9 mouse cellular contexts compared by ENCODE assay signal in the genomic region with DNA sequence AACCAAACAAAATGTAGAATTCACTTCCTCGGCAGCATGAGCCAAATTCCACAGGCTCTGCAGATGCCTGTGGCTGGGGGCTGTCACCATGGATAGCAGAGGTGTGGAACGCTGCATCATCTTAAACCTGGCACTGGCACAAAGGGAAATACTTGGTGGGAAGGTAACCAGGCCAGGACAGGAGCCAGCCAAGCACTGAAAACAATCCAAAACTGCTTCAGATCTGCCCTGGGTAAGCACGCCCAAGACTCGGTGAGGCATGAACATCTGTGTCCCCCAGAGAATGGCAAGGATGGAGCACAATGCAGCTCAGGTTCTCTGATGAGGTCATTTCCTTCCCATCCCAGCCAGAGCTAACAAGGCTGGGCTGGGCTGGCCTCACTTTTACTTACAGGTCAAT. TPM values are rescaled to one million over a fixed set of nuclear protein-coding genes. Genes with fewer than 3 reads are reported as not detected.
DNase-seq lines count a peak whose midpoint lies in the region; ATAC-seq and TF ChIP-seq lines count a peak whose summit lies in the region.
"Had no signal": no experiment of that assay in that cellular context is flagged by ENCODE, and none has a peak within 500 bp of the region (broad histone marks: within the 10 kb centered on the region; RNA-seq: fewer than 3 reads in every experiment).

No protein-coding gene starts in this region.

- H3K4me3 ChIP-seq in layer of hippocampus, adult 2 months = no peak overlapping the region
- no peak overlapping the region for H3K4me3 ChIP-seq in heart, embryonic 15.5 days
- no peak overlapping the region for H3K4me3 ChIP-seq in spleen, adult 2 months (ENCODE audit: extremely low read depth, insufficient read depth, insufficient read length)

- peak; percentile 75; the same call in 1 of the 2 replicates for ATAC-seq in heart, embryonic 15.5 days (replicated peaks; ENCODE audit: insufficient number of reproducible peaks, insufficient read depth, low FRiP score, low read depth)

- TF ChIP-seq CTCF in layer of hippocampus, adult 2 months (conservative IDR thresholded peaks at IDR 0.05) = no peak
- TF ChIP-seq CTCF in spleen, adult 2 months (IDR thresholded peaks at IDR 0.05; ENCODE audit: extremely low read depth, insufficient read depth, insufficient read length, insufficient replicate concordance) = no peak

- TF ChIP-seq POLR2A in spleen, adult 2 months (IDR thresholded peaks at IDR 0.05; ENCODE audit: low read depth, low read length) = peak; percentile 14

- H3K4me2 ChIP-seq in heart, embryonic 15.5 days = no peak overlapping the region

- no peak for DNase-seq in layer of hippocampus, adult 2 months (ENCODE audit: low spot score in 2 of 2)
- DNase-seq in layer of hippocampus, adult 9-10 months (ENCODE audit: low spot score) = no peak
- DNase-seq in embryo, embryonic 10.5 days (ENCODE audit: low spot score) = peak; percentile 32
- peak; percentile 66 for DNase-seq in kidney, postnatal 14 days
- DNase-seq in spleen, adult 2 months (ENCODE audit: low read depth in 1 of 2, low spot score in 2 of 2) = peak; percentile 69 to 70
- no peak for DNase-seq in urinary bladder, postnatal 25 days (ENCODE audit: low spot score)
- no peak for DNase-seq in adrenal gland, adult 2 months

- 26% methylated on average over 4 of the region's 4 CpGs for WGBS in heart, embryonic 15.5 days
- 33% methylated on average over 4 of the region's 4 CpGs for WGBS in spleen, adult 2 months

- H3K27me3 ChIP-seq in heart, embryonic 15.5 days = no peaks in the 10 kb centered on the region
- H3K27me3 ChIP-seq in spleen, adult 2 months (ENCODE audit: control insufficient read depth, insufficient read depth, low read length) = no peaks in the 10 kb centered on the region

- H3K4me1 ChIP-seq in heart, embryonic 15.5 days (replicated peaks) = peaks cover 9% of the 10 kb centered on the region
- H3K4me1 ChIP-seq in spleen, adult 2 months (ENCODE audit: control insufficient read depth, insufficient read depth, insufficient read length) = peaks cover 32% of the 10 kb centered on the region; the same call in 1 of the 2 replicates

- H3K9me3 ChIP-seq in heart, embryonic 15.5 days (replicated peaks) = no peaks in the 10 kb centered on the region

- H3K36me3 ChIP-seq in heart, embryonic 15.5 days = no peaks in the 10 kb centered on the region
- no peaks in the 10 kb centered on the region for H3K36me3 ChIP-seq in spleen, adult 2 months (ENCODE audit: control insufficient read depth, insufficient read depth, low read length)

- H3K9ac ChIP-seq in heart, embryonic 15.5 days = no peak overlapping the region

- peak overlapping the region; percentile 48; the same call in 1 of the 2 replicates for H3K27ac ChIP-seq in layer of hippocampus, adult 2 months
- peak overlapping the region; percentile 67 for H3K27ac ChIP-seq in heart, embryonic 15.5 days
- H3K27ac ChIP-seq in spleen, adult 2 months (ENCODE audit: insufficient read depth, low read length) = peak overlapping the region; percentile 85

RNA-seq across cellular contexts. Expression of a gene that starts 43.6 kb away (rescaled TPM):
- 10 to 100 TPM; 10.7 to 11.7 TPM for total RNA-seq in layer of hippocampus, adult 2 months (2021)
- 20.2 and 29.5 TPM in 2 replicates for polyA plus RNA-seq in heart, embryonic 15.5 days (2015; fragmentation: Nextera tagmentation; extraction: Ambion mirVana)
- 57.1 and 77.5 TPM in 2 replicates for polyA plus RNA-seq in spleen, adult 2 months (2012; rRNA removed)
- 10 to 100 TPM; 57.7 to 90.0 TPM for total RNA-seq in adrenal gland, adult 2 months (2021)
- polyA plus RNA-seq in adrenal gland, adult 2 months (2012; rRNA removed) = 64.3 and 72.6 TPM in 2 replicates
- total RNA-seq: MEL had no signal

Comparison
In these comparisons a context has a peak if more than half of its experiments do, and no peak if none do; other contexts are left out.
1. DNase-seq: peak in embryo, embryonic 10.5 days (single experiment), kidney, postnatal 14 days (single experiment) and spleen, adult 2 months (2 of 2); none in layer of hippocampus, adult 2 months (0 of 2), layer of hippocampus, adult 9-10 months (single experiment), urinary bladder, postnatal 25 days (single experiment) and adrenal gland, adult 2 months (single experiment).
2. Peak in every context shown above with its lines, with median percentiles within 50 percentile points of each other: H3K27ac ChIP-seq.